Mouse (Mus musculus) neural tube, embryonic 15.5 days (tissue): ENCODE data around the gene Gcsh. TPM values are rescaled to one million over a fixed set of nuclear protein-coding genes. Genes with fewer than 3 reads are reported as not detected.

Experiments
- ATAC-seq: fragments of 200-750 bp; cut with Nextera tagmentation; 2 replicates; pipeline ENCODE4 v1.8.0; 2017; ENCODE audit warnings: mild to moderate bottlenecking, moderate TSS enrichment, moderate library complexity; ENCODE audit not compliant: low FRiP score
- H3K27ac ChIP-seq: fragments of 300-500 bp; sonication (generic); replicated peaks from 2 replicates; pipeline ENCODE4 v1.5.1; 2015; ENCODE audit warnings: mild to moderate bottlenecking, inconsistent platforms
- H3K27me3 ChIP-seq: fragments of 300-500 bp; sonication (generic); replicated peaks from 2 replicates; pipeline ENCODE4 v1.6.1; 2015; ENCODE audit warnings: inconsistent platforms
- H3K36me3 ChIP-seq: fragments of 300-500 bp; sonication (generic); 2 replicates; pipeline ENCODE4 v1.6.1; 2015; ENCODE audit warnings: inconsistent platforms
- H3K4me1 ChIP-seq: fragments of 300-500 bp; sonication (generic); 2 replicates; pipeline ENCODE4 v1.6.1; 2015; ENCODE audit warnings: inconsistent platforms
- H3K4me2 ChIP-seq: fragments of 300-500 bp; sonication (generic); 2 replicates; pipeline ENCODE4 v1.6.1; 2015; ENCODE audit warnings: inconsistent platforms, mild to moderate bottlenecking, moderate library complexity
- H3K4me3 ChIP-seq: fragments of 300-500 bp; sonication (generic); replicated peaks from 2 replicates; pipeline ENCODE4 v1.5.1; 2015; ENCODE audit warnings: mild to moderate bottlenecking, inconsistent platforms
- H3K9ac ChIP-seq: fragments of 300-500 bp; sonication (generic); replicated peaks from 2 replicates; pipeline ENCODE4 v1.6.1; 2015; ENCODE audit warnings: mild to moderate bottlenecking, inconsistent platforms
- H3K9me3 ChIP-seq: fragments of 300-500 bp; sonication (generic); replicated peaks from 2 replicates; pipeline ENCODE4 v1.6.1; 2016; ENCODE audit warnings: inconsistent platforms
- WGBS: fragments of 180-500 bp; shearing (Covaris S2); methylation state at CpG from one replicate; pipeline ENCODE4 v1.1.7; 2015; ENCODE audit warnings: mixed read lengths; 5-methylcytosine and 5-hydroxymethylcytosine counted together
- polyA plus RNA-seq: library from polyadenylated mRNA; unstranded; fragments of >200 nt; fragmentation: Nextera tagmentation; extraction: Ambion mirVana; gene quantifications from 2 replicates; pipeline ENCODE4 v1.2.1, GENCODE M21; 2015

Gene Gcsh
- polyA plus RNA-seq, 1 experiment from 2014 or later: 108 TPM

GRCm38 (mm10) chr8:116943555-116944384, 49.6 kb downstream of the Gcsh start:
- H3K9me3 ChIP-seq: no peaks in the 10 kb centered on the region
- ATAC-seq: peak; percentile 73
- H3K36me3 ChIP-seq: no peaks in the 10 kb centered on the region
- peak overlapping the region; percentile 80 for H3K4me2 ChIP-seq
- peak overlapping the region; percentile 69 for H3K4me3 ChIP-seq
- no peaks in the 10 kb centered on the region for H3K27me3 ChIP-seq
- WGBS: under 1% methylated on average over 62 of the region's 62 CpGs
- H3K9ac ChIP-seq: peak overlapping the region; percentile 72
- H3K4me1 ChIP-seq: peaks cover 29% of the 10 kb centered on the region
- peak overlapping the region; percentile 66 for H3K27ac ChIP-seq

GRCm38 (mm10) chr8:116943161-116943554, 50.2 kb downstream of the Gcsh start, which contains the start of gene Atmin:
Gene Atmin, plus strand, starts transcription at chr8:116943393.
- peaks cover 29% of the 10 kb centered on the region for H3K4me1 ChIP-seq
- WGBS: 0% methylated on average over 45 of the region's 46 CpGs
- no peaks in the 10 kb centered on the region for H3K9me3 ChIP-seq
- peak within 1 kb of the TSS; percentile 80 for H3K4me2 ChIP-seq
- peak; percentile 93 for ATAC-seq
- peak within 1 kb of the TSS; percentile 72 for H3K9ac ChIP-seq
- peak within 1 kb of the TSS; percentile 66 for H3K27ac ChIP-seq
- H3K4me3 ChIP-seq: peak within 1 kb of the TSS; percentile 69
- H3K27me3 ChIP-seq: no peaks in the 10 kb centered on the region
- H3K36me3 ChIP-seq: no peaks in the 10 kb centered on the region

- Histone ChIP-seq H3K36me3 (no peaks in the 10 kb centered on the region), H3K4me3 (peak overlapping the region; percentile 69; the same call in 1 of the 2 replicates), H3K27me3 (no peaks in the 10 kb centered on the region), H3K9me3 (no peaks in the 10 kb centered on the region), H3K4me1 (peaks cover 29% of the 10 kb centered on the region), H3K27ac (no peak overlapping the region), H3K4me2 (peak overlapping the region; percentile 80), H3K9ac (no peak overlapping the region)
- WGBS: 79% methylated on average over 12 of the region's 12 CpGs
- ATAC-seq: no peak
Measured at GRCm38 (mm10) chr8:116942284-116943058, 50.9 kb downstream of the Gcsh start.

- no peak overlapping the region for H3K9ac ChIP-seq
- H3K36me3 ChIP-seq: no peaks in the 10 kb centered on the region
- H3K4me2 ChIP-seq: no peak overlapping the region
- 47% methylated on average over 6 of the region's 6 CpGs for WGBS
- no peaks in the 10 kb centered on the region for H3K27me3 ChIP-seq
- no peak overlapping the region for H3K4me3 ChIP-seq
- H3K9me3 ChIP-seq: no peaks in the 10 kb centered on the region
- no peaks in the 10 kb centered on the region for H3K4me1 ChIP-seq
- no peak overlapping the region for H3K27ac ChIP-seq
- ATAC-seq: no peak
Measured at GRCm38 (mm10) chr8:116935506-116935905, 57.8 kb downstream of the Gcsh start.

- ATAC-seq: no peak
- H3K27me3 ChIP-seq: no peaks in the 10 kb centered on the region
- 92% methylated on average over 4 of the region's 4 CpGs for WGBS
- no peak overlapping the region for H3K4me2 ChIP-seq
- H3K4me1 ChIP-seq: no peaks in the 10 kb centered on the region
- H3K36me3 ChIP-seq: no peaks in the 10 kb centered on the region
- no peak overlapping the region for H3K27ac ChIP-seq
- no peaks in the 10 kb centered on the region for H3K9me3 ChIP-seq
- H3K4me3 ChIP-seq: no peak overlapping the region
- no peak overlapping the region for H3K9ac ChIP-seq
Measured at GRCm38 (mm10) chr8:116934976-116935375, 58.4 kb downstream of the Gcsh start.

Other genes starting within 250 kb of the Gcsh start
- gene Cmc2, start 72.1 kb downstream of the Gcsh start, polyA plus RNA-seq: 39.4 and 40.1 TPM in 2 replicates
- gene Cenpn, start 71.8 kb downstream of the Gcsh start, polyA plus RNA-seq: 7.4 and 13.7 TPM in 2 replicates
- 19.4 and 19.6 TPM in 2 replicates for gene Atmin, start 50.1 kb downstream of the Gcsh start, polyA plus RNA-seq
- 5.9 and 7.0 TPM in 2 replicates for gene 1700030J22Rik, start 14.6 kb downstream of the Gcsh start, polyA plus RNA-seq
- 0.10 and 0.19 TPM in 2 replicates for gene Pkd1l2, start 88.9 kb upstream of the Gcsh start, polyA plus RNA-seq
- 0.14 and 0.40 TPM in 2 replicates for gene Bco1, start 102.3 kb upstream of the Gcsh start, polyA plus RNA-seq
- gene Gan, start 164.6 kb upstream of the Gcsh start, polyA plus RNA-seq: 2.2 and 2.3 TPM in 2 replicates